Mouse (Mus musculus) testis, adult 2 months (tissue): Measurements from ENCODE around the gene Fhod1.

Source experiments
- CTCF ChIP-seq: fragments of 200-500 bp; IDR thresholded peaks from 2 replicates; pipeline ENCODE4 v1.5.1; 2012; ENCODE audit warnings: low read depth, mild to moderate bottlenecking, inconsistent platforms, low read length, moderate library complexity; ENCODE audit not compliant: control insufficient read depth, insufficient read depth, insufficient replicate concordance
- POLR2A ChIP-seq: fragments of 200-500 bp; IDR thresholded peaks from 2 replicates; pipeline ENCODE4 v1.6.1; 2012; ENCODE audit warnings: low read depth, mild to moderate bottlenecking, inconsistent platforms, low read length, moderate library complexity; ENCODE audit not compliant: control insufficient read depth

DNA sequence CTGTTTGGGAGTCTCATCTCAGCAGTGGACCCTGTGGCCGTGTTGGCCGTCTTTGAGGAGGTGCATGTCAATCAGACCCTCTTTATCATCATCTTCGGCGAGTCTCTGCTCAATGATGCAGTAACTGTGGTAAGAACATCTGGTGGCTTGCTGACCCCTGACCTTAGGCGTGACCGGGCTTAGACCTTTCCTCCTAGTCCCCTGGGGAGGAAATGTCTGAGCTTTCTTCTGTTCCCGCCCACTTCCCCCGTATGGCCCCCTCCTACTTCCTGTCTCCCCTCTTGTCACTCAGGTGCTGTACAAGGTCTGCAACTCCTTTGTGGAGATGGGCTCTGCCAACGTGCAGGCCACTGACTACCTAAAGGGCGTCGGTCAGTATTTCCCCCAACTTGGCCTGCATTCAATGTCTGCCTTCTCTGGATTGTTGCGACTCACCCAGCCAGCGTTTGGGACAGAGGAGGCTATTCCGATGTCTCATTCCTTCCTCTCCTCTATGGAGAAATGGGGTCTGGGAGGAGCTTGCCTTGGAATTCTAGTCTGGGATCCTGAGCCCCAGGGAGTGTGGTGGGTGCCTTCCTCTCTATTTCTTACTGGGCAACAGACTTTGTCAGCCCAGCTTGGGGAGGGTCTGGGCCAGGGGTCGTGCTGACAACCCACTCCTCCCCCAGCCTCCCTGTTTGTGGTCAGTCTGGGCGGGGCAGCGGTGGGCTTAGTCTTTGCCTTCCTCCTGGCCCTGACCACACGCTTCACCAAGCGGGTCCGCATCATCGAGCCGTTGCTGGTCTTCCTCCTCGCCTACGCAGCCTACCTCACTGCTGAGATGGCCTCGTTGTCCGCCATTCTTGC lies 7.6 kb upstream of the Fhod1 start:
- TF ChIP-seq CTCF (no peak), POLR2A (no peak)
